Mouse (Mus musculus) MN1 (cell line): ENCODE measurements around the gene Ifit1bl2.
"Not testable (repeated sequence)": the region's sequence is repeated elsewhere in the genome, so short reads cannot be mapped to it uniquely, and the experiment has no call there.

Experiments used
- DNase-seq: peaks from one replicate; pipeline ENCODE4 v3.0.0-alpha.2; 2016; ENCODE audit warnings: low spot score

Gene Ifit1bl2

DNA sequence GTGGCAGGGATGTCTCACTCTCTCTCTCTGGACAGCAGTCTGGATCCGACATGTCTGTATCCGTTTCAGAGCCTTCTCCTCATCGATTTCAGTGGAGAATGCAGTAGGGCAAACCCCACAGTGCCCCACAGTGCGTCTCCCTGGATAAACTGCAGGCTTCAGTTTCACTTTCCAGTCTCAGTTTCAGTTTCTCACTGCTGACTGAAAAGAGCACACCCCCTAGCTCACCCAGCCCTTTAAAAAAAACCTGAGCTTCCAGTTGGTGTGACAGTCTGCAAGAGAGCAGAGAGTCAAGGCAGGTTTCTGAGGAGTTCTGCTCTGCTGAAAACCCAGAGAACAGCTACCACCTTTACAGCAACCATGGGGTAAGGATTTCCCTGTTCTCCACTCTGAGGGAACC lies at the start of gene Ifit1bl2, which contains the start of gene Ifit1:
TSS of gene Ifit1bl2 (minus strand) at position 121 of the 400 bp plus-strand sequence.
TSS of gene Ifit1 (plus strand) at position 249 of the 400 bp plus-strand sequence.
- peak; percentile 8 for DNase-seq

GRCm38 (mm10) chr19:34685530-34685929 lies 45.0 kb upstream of the Ifit1bl2 start:
- DNase-seq, result no peak

DNA sequence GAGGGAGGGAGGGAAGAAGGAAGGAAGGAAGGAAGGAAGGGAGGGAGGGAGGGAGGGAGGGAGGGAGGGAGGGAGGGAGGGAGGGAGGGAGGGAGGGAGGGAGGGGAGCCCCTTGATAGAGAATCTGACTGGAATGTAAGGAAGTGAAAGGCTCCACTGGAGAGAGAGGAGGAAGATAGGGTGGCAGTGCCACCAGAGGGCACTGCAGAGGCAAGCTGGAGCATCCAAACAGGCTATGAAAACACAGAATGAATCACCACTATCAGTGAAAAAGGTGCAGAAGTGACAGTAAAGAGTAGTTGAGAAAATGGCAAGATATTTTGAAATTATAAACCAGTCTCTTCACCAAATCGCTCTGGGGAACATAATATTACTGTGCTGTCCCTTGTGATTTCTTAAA lies 44.3 kb upstream of the Ifit1bl2 start:
- DNase-seq, result peak; percentile 25

GRCm38 (mm10) chr19:34678428-34678827 lies 37.9 kb upstream of the Ifit1bl2 start:
- DNase-seq, result no peak

- no peak for DNase-seq
These were observed 32.9 kb upstream of the Ifit1bl2 start for GRCm38 (mm10) chr19:34673476-34673875.

DNA sequence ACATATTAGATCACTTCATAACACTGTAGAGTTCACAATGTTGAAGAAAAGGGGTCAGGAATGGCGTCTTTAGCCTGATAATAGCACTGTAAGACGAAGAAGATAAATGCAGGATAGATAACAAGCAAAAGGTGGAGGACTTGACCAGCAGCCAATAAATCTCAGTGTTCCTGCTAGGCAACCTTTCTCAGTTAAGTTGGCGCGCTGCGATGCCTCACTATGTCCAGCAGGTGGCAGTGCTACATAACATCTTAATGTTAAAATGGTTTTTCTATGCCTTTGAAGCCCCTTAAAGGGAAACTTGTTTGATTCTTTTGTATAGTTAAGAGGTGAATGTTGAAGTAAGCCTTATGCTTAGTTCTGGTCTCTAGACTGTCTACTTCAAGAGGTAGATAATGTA lies 25.6 kb upstream of the Ifit1bl2 start:
- peak; percentile 62 for DNase-seq

DNA sequence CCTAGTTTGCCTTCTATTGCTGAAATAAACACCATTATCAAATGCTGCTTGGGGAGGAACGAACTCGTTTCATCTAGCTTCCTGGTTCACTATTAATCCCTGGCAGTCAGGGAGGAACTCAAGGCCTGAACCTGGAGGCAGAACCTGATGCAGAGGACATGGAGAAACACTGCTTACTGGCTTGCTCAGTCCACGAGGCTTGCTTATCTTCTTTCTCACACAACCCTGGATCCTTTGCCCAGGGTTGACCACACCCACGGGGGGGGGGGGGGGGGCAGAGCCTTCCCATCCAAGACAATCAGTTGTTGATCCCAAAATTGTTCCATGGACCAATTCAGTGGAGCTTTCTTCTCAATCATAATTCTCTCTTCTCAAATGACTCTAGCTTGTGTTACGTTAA lies 22.2 kb upstream of the Ifit1bl2 start:
- DNase-seq, result no peak

- DNase-seq, result peak; percentile 35
These were observed 21.5 kb upstream of the Ifit1bl2 start for GRCm38 (mm10) chr19:34662067-34662507.

DNA sequence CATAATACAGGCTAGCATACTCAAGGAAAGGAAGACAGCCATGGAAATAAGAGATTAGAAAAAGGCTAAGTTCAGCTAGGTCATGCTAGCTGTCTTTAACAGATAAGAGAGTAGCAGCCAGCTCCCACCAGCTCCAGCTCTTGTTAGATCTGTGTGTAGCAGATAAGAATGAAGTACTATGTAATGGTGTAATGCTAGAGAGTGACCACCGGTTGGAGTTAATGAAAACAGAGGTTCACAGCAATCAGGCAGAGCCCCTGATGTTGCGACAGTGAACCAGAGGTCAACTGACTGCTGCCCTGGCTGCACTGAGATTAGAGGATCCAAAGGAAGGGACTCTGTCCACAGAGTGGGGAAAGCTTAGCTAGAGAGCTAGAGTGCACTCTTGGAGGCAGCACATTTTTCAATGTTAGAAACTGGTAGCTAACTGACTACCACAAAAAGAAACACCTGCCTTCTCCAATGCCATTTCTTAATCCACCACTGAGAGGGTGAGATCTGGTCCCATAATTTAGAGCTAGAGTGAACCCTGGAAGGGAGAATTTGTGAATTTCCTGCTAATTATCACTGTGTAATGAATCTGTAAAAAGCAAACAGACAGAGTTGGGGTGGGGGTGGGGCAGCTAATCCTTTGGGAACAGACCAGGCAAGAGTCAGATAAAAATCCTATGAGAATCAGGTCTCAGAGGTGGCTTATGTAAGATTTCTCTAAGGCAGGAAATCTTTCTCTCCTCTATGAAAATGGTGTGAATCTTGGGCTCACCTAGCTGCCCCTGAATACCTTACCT lies 16.2 kb upstream of the Ifit1bl2 start:
- DNase-seq, result no peak

- no peak for DNase-seq
These were observed 14.8 kb upstream of the Ifit1bl2 start for GRCm38 (mm10) chr19:34655227-34655805.

GRCm38 (mm10) chr19:34650997-34651396 lies 10.5 kb upstream of the Ifit1bl2 start:
- DNase-seq, result no peak

GRCm38 (mm10) chr19:34650276-34650675 lies 9.7 kb upstream of the Ifit1bl2 start:
- DNase-seq, result no peak

DNA sequence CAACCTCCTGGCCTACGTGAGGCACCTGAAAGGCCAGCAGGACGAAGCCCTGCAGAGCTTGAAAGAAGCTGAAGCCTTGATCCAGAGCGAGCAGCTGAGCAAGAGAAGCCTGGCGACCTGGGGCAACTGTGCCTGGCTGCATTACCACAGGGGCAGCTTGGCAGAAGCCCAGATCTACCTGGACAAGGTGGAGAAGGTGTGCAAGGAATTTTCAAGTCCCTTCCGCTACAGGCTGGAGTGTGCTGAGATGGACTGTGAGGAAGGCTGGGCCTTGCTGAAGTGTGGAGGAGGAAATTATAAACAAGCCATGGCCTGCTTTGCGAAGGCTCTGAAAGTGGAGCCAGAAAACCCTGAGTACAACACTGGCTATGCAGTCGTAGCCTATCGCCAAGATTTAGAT lies 7.1 kb upstream of the Ifit1bl2 start:
- DNase-seq, result not testable (repeated sequence)

DNA sequence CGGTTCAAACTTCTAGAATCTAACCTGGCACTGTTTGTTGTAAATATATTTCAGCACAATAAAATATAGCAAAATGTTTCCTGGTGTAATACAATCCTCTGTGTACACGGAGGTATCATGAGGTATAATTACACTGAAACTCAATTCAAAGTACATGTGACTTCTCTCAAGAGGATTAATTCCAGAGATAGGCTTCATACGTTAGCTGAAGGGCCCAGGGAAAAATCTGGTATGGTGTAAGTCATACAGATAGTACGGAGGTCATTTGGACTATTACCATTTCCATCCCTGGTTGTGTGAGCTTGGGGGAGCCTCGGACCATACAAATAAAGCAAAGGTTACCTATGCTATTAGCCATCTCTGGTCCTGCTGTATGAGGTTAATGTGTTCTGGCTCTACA lies 2.1 kb upstream of the Ifit1bl2 start:
- DNase-seq, result no peak

- peak; percentile 41 for DNase-seq
These were observed 3.5 kb downstream of the Ifit1bl2 start for GRCm38 (mm10) chr19:34636933-34637557.

- DNase-seq, result no peak
These were observed 7.1 kb downstream of the Ifit1bl2 start for GRCm38 (mm10) chr19:34633484-34633883.

- no peak for DNase-seq
These were observed 9.1 kb downstream of the Ifit1bl2 start for GRCm38 (mm10) chr19:34631487-34631886.

GRCm38 (mm10) chr19:34627496-34627895 lies 13.0 kb downstream of the Ifit1bl2 start:
- DNase-seq, result no peak

GRCm38 (mm10) chr19:34624663-34625062 lies 15.9 kb downstream of the Ifit1bl2 start:
- DNase-seq, result no peak

GRCm38 (mm10) chr19:34623781-34624180 lies 16.8 kb downstream of the Ifit1bl2 start:
- no peak for DNase-seq

- no peak for DNase-seq
These were observed 19.7 kb downstream of the Ifit1bl2 start for GRCm38 (mm10) chr19:34620871-34621270.

GRCm38 (mm10) chr19:34612243-34613001 lies 28.1 kb downstream of the Ifit1bl2 start:
- not testable (repeated sequence) for DNase-seq
